Mouse (Mus musculus): ENCODE data around the gene Tmem50a. TPM values are rescaled to one million over a fixed set of nuclear protein-coding genes. Genes with fewer than 3 reads are reported as not detected.

The Tmem50a gene
- polyA plus RNA-seq, 1 experiment from 2014 or later, result 253 TPM

- H3K4me3 ChIP-seq (ENCODE audit: low read depth, low read length), result peak overlapping the region; percentile 95
- H3K27me3 ChIP-seq (ENCODE audit: control insufficient read depth, insufficient read depth, low read depth, low read length), result peaks cover 3% of the 10 kb centered on the region
- 0% methylated on average over 80 of the region's 106 CpGs for WGBS
- ATAC-seq, result peak; percentile 1; the same call in 1 of the 2 replicates
- peak overlapping the region; percentile 99 for H3K9ac ChIP-seq (ENCODE audit: low read depth, low read length)
- peak overlapping the region; percentile 100 for H3K27ac ChIP-seq (ENCODE audit: low read length)
- no peaks in the 10 kb centered on the region for H3K9me3 ChIP-seq (replicated peaks; ENCODE audit: control insufficient read depth, low read length, poor library complexity, severe bottlenecking)
- no peaks in the 10 kb centered on the region for H3K36me3 ChIP-seq (ENCODE audit: control insufficient read depth, insufficient read depth, low read length)
- H3K4me2 ChIP-seq (ENCODE audit: low read length), result peak overlapping the region; percentile 97
- peaks cover 34% of the 10 kb centered on the region for H3K4me1 ChIP-seq (ENCODE audit: control insufficient read depth, insufficient read depth, low read length)
Observed at GRCm38 (mm10) chr4:134852438-134853255, 62.2 kb downstream of the Tmem50a start.

GRCm38 (mm10) chr4:134851876-134852275 is 62.9 kb downstream of the Tmem50a start:
- Histone ChIP-seq H3K27ac (ENCODE audit: low read length) (peak overlapping the region; percentile 41; the same call in 1 of the 2 replicates), H3K27me3 (ENCODE audit: control insufficient read depth, insufficient read depth, low read depth, low read length) (peaks cover 3% of the 10 kb centered on the region), H3K9me3 (replicated peaks; ENCODE audit: control insufficient read depth, low read length, poor library complexity, severe bottlenecking) (no peaks in the 10 kb centered on the region), H3K36me3 (ENCODE audit: control insufficient read depth, insufficient read depth, low read length) (no peaks in the 10 kb centered on the region), H3K4me2 (ENCODE audit: low read length) (peak overlapping the region; percentile 97), H3K4me3 (ENCODE audit: low read depth, low read length) (peak overlapping the region; percentile 95), H3K4me1 (ENCODE audit: control insufficient read depth, insufficient read depth, low read length) (peaks cover 36% of the 10 kb centered on the region), H3K9ac (ENCODE audit: low read depth, low read length) (peak overlapping the region; percentile 99)
- ATAC-seq, result no peak
- WGBS, result 8% methylated on average over 14 of the region's 14 CpGs

GRCm38 (mm10) chr4:134851236-134851635 is 63.6 kb downstream of the Tmem50a start:
- Histone ChIP-seq H3K9me3 (replicated peaks; ENCODE audit: control insufficient read depth, low read length, poor library complexity, severe bottlenecking) (no peaks in the 10 kb centered on the region), H3K4me2 (ENCODE audit: low read length) (peak overlapping the region; percentile 97), H3K4me3 (ENCODE audit: low read depth, low read length) (peak overlapping the region; percentile 95), H3K4me1 (ENCODE audit: control insufficient read depth, insufficient read depth, low read length) (peaks cover 36% of the 10 kb centered on the region), H3K36me3 (ENCODE audit: control insufficient read depth, insufficient read depth, low read length) (no peaks in the 10 kb centered on the region), H3K27me3 (ENCODE audit: control insufficient read depth, insufficient read depth, low read depth, low read length) (peaks cover 3% of the 10 kb centered on the region), H3K27ac (ENCODE audit: low read length) (no peak overlapping the region), H3K9ac (ENCODE audit: low read depth, low read length) (0 out of 2 replicates have a peak overlapping the region, but pooled peaks have one; percentile 99)
- no peak for ATAC-seq
- 44% methylated on average over 2 of the region's 2 CpGs for WGBS

- Histone ChIP-seq H3K9me3 (replicated peaks; ENCODE audit: control insufficient read depth, low read length, poor library complexity, severe bottlenecking) (no peaks in the 10 kb centered on the region), H3K4me2 (ENCODE audit: low read length) (peak overlapping the region; percentile 97), H3K4me3 (ENCODE audit: low read depth, low read length) (peak overlapping the region; percentile 7; the same call in 1 of the 2 replicates), H3K27me3 (ENCODE audit: control insufficient read depth, insufficient read depth, low read depth, low read length) (no peaks in the 10 kb centered on the region), H3K9ac (ENCODE audit: low read depth, low read length) (no peak overlapping the region), H3K36me3 (ENCODE audit: control insufficient read depth, insufficient read depth, low read length) (no peaks in the 10 kb centered on the region), H3K27ac (ENCODE audit: low read length) (no peak overlapping the region), H3K4me1 (ENCODE audit: control insufficient read depth, insufficient read depth, low read length) (peaks cover 36% of the 10 kb centered on the region)
- no peak for ATAC-seq
- 66% methylated on average over 4 of the region's 4 CpGs for WGBS
Observed at GRCm38 (mm10) chr4:134850551-134850950, 64.3 kb downstream of the Tmem50a start.

Other genes starting within 250 kb of the Tmem50a start
- 2.9 and 3.2 TPM in 2 replicates for gene Man1c1, start 210.7 kb downstream of the Tmem50a start, polyA plus RNA-seq (2015; fragmentation: Nextera tagmentation; extraction: Ambion mirVana)
- gene Ldlrap1, start 147.0 kb downstream of the Tmem50a start, polyA plus RNA-seq (2015; fragmentation: Nextera tagmentation; extraction: Ambion mirVana), result 2.1 and 2.4 TPM in 2 replicates
- 91.3 and 101 TPM in 2 replicates for gene Maco1, start 61.7 kb downstream of the Tmem50a start, polyA plus RNA-seq (2015; fragmentation: Nextera tagmentation; extraction: Ambion mirVana)
- gene Rhd, start 50.5 kb downstream of the Tmem50a start, polyA plus RNA-seq (2015; fragmentation: Nextera tagmentation; extraction: Ambion mirVana), result 1.3 and 1.4 TPM in 2 replicates
- 576 and 581 TPM in 2 replicates for gene Rsrp1, start 8.6 kb upstream of the Tmem50a start, polyA plus RNA-seq (2015; fragmentation: Nextera tagmentation; extraction: Ambion mirVana)
- gene Syf2, start 15.9 kb upstream of the Tmem50a start, polyA plus RNA-seq (2015; fragmentation: Nextera tagmentation; extraction: Ambion mirVana), result 61.9 and 64.7 TPM in 2 replicates
- gene Runx3, start 205.6 kb upstream of the Tmem50a start, polyA plus RNA-seq (2015; fragmentation: Nextera tagmentation; extraction: Ambion mirVana), result not detected in 2 replicates

Data from midbrain, embryonic 16.5 days (tissue).